Mouse (Mus musculus): Measurements from ENCODE around the gene Tbc1d10c.

Gene Tbc1d10c

GRCm38 (mm10) chr19:4159049-4159448 is 32.0 kb downstream of the Tbc1d10c start:
- no peak for DNase-seq (ENCODE audit: low spot score in 2 of 2)

- no peak for DNase-seq (ENCODE audit: low spot score in 2 of 2)
Observed at GRCm38 (mm10) chr19:4156771-4157170, 34.3 kb downstream of the Tbc1d10c start.

GRCm38 (mm10) chr19:4156073-4156579 is 35.0 kb downstream of the Tbc1d10c start:
- DNase-seq (ENCODE audit: low spot score in 2 of 2): no peak

GRCm38 (mm10) chr19:4155223-4156072 is 35.6 kb downstream of the Tbc1d10c start:
- DNase-seq (ENCODE audit: low spot score in 2 of 2): no peak

GRCm38 (mm10) chr19:4154437-4155222 is 36.5 kb downstream of the Tbc1d10c start:
- no peak for DNase-seq (ENCODE audit: low spot score in 2 of 2)

GRCm38 (mm10) chr19:4153232-4153654 is 37.8 kb downstream of the Tbc1d10c start, which contains the start of gene Ptprcap:
Gene Ptprcap, plus strand, starts transcription at chr19:4153604.
- no peak for DNase-seq (ENCODE audit: low spot score in 2 of 2)

GRCm38 (mm10) chr19:4152445-4153231 is 38.4 kb downstream of the Tbc1d10c start:
- no peak for DNase-seq (ENCODE audit: low spot score in 2 of 2)

- no peak for DNase-seq (ENCODE audit: low spot score in 2 of 2)
Observed at GRCm38 (mm10) chr19:4151898-4152297, 39.2 kb downstream of the Tbc1d10c start.

GRCm38 (mm10) chr19:4151488-4151860 is 39.6 kb downstream of the Tbc1d10c start:
- DNase-seq (ENCODE audit: low spot score in 2 of 2): no peak

- DNase-seq (ENCODE audit: low spot score in 2 of 2): no peak
Observed at GRCm38 (mm10) chr19:4150567-4151487, 40.3 kb downstream of the Tbc1d10c start.

- no peak for DNase-seq (ENCODE audit: low spot score in 2 of 2)
Observed at GRCm38 (mm10) chr19:4149764-4150461, 41.2 kb downstream of the Tbc1d10c start.

- no peak for DNase-seq (ENCODE audit: low spot score in 2 of 2)
Observed at GRCm38 (mm10) chr19:4149283-4149682, 41.8 kb downstream of the Tbc1d10c start.

- no peak for DNase-seq (ENCODE audit: low spot score in 2 of 2)
Observed at GRCm38 (mm10) chr19:4148819-4149218, 42.3 kb downstream of the Tbc1d10c start.

- DNase-seq (ENCODE audit: low spot score in 2 of 2): peak; percentile 92 to 95
Observed at GRCm38 (mm10) chr19:4148491-4148806, 42.6 kb downstream of the Tbc1d10c start, which contains the start of gene Coro1b. Gene Coro1b, plus strand, starts transcription at chr19:4148619.

- DNase-seq (ENCODE audit: low spot score in 2 of 2): no peak
Observed at GRCm38 (mm10) chr19:4147782-4148490, 43.1 kb downstream of the Tbc1d10c start.

- no peak for DNase-seq (ENCODE audit: low spot score in 2 of 2)
Observed at GRCm38 (mm10) chr19:4147022-4147405, 44.1 kb downstream of the Tbc1d10c start.

GRCm38 (mm10) chr19:4146366-4147021 is 44.6 kb downstream of the Tbc1d10c start:
- no peak for DNase-seq (ENCODE audit: low spot score in 2 of 2)

- DNase-seq (ENCODE audit: low spot score in 2 of 2): no peak
Observed at GRCm38 (mm10) chr19:4145936-4146335, 45.1 kb downstream of the Tbc1d10c start.

All from right cerebral cortex, adult 2 months (tissue).